Mouse (Mus musculus): Measurements from ENCODE around the gene Usp16.
"Not testable (repeated sequence)": the region's sequence is repeated elsewhere in the genome, so short reads cannot be mapped to it uniquely, and the experiment has no call there.

The Usp16 gene

DNA sequence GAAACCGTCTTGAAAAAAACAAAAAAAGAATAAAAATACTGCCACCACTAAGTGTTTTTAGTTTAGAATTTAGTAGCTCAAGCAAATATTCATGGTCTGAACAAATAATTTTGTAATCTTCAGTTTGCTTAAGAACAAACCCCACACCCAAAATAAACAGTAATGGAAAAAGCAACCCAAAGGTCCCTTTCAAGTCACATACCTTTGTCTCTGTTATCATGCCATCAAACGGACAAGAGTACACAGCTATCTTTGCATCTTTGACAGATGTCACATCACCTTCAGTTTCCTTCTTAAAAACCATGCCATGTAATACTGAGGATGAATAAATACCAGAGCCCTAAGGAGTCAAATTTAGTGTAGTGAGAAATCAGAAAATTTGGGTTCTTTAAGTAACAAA is 34.1 kb downstream of the Usp16 start:
- DNase-seq = no peak

DNA sequence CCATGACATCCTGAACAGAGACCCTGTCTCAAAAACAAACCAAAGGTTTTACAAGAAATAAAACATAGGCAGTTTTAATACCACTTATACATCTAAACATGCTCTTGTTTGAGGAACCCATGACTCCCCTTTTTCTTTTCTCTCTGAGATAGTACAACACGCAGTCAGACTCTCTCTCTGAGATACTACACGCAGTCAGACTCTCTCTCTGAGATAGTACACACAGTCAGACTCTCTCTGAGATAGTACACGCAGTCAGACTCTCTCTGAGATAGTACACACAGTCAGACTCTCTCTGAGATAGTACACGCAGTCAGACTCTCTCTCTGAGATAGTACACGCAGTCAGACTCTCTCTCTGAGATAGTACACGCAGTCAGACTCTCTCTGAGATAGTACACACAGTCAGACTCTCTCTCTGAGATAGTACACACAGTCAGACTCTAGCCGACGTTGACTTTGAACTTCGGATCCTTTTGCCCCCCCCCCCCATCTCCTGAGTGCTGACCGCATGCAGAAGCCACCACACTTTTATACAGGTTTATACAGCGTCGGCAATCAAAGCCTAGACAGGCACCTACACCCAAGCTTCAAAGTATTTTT is 37.8 kb downstream of the Usp16 start:
- not testable (repeated sequence) for DNase-seq

DNA sequence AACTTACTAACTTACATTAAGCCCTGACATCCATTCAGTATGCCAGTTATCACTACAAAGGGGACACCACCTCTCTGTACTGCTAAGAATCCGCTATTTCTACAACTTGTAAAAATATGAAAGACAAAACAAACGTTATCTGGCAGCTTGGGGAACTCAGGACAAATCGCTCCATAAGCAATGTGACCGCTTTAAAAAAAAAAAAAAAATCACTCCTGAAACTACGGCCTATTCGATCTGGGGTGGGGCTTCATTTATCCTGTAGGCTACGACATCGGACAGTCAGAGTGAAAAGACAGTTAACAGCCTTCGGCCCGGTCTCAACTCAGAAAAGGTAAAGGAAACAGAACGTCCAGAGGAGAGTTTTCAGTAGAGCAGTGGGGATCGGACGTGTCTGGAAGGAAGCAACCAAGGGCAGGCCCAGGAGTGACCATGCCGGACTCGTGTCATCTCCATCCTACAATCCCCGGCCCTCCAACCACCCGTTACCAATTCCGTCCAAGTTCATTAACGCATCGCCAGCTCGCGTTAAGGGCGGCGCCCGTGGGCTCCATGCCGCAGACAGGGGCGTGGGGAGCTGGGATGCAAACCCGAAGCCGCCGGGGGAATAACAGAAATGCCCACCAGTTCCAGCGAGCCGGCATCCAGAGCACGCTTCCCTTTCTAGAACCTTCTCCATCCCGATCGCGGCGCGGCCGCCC is 40.6 kb downstream of the Usp16 start:
- DNase-seq = peak in 1 of 2 experiments; percentile 6

DNA sequence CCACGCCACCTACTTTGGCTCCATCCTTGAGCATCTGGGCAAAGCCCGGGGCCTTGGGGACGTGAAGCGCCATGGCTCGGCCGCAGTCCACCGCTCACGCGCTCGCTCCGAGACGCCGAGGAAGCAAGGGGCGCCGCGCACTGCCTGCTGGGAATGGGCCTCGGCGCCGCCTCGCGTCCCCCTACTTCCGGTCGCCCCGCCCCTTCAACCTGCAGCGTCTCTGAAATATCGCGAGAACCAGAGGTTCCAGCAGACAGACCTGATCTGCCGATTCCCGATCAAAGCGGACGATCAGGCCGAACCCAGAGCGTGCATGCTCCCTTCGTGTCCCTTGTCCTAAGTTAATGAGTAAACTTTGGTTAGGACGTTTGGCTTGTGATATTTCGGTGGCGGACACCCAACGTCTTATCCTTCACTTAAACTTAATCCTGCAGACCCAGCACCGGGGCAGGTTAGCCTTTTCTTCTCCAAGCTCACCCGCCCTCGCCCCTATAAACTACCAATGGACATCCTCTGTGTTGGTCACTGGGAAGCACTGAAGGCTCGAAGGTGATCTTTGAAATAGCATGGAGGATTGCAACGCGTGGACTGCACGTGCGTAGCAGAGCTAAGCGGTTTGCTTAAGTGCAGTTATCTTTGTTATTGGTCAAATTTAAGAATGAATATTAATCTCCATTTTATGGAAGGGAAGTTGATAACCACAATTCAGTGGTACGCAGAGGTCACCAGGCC is 41.4 kb downstream of the Usp16 start, which contains the start of gene Cct8:
TSS of gene Cct8 (minus strand) at position 158 of the 732 bp plus-strand sequence.
- peak; percentile 97 to 98 for DNase-seq

DNA sequence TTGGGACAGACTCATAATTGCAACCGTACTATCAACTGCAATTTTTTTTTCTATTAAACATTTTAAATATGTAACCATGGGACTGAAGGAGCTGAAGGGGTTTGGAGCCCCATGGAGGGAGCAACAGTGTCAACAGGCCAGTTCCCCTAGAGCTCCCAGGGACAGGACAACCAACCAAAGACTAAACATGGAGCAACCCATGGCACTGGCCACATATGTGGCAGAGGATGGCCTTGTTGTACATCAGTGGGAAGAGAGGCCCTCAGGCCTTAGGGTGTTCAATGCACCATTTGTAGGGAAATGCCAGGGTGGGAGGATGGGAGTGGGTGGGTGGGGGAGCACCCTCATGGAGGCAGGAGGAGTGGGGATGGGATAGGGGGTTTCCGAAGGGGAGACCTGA is 42.2 kb downstream of the Usp16 start:
- no peak for DNase-seq

DNA sequence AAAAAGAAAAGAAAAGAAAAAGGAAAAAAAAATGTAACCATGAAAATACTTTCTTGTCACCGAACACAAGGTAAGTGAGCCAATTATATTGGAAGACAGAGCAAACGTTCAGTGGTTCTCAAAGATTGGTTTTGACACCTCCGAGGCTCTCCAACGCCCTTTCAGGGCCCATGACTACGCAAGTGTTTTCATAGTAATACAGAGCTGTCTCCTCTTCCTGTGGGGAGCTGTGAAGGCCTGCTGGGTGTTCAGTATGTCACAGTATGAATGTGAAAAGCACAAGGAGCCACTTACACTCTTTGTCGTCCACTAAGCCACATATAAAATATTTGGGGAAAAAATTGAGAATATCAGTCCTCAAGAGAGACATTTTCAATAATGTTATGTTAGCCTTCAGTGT is 42.7 kb downstream of the Usp16 start:
- no peak for DNase-seq

DNA sequence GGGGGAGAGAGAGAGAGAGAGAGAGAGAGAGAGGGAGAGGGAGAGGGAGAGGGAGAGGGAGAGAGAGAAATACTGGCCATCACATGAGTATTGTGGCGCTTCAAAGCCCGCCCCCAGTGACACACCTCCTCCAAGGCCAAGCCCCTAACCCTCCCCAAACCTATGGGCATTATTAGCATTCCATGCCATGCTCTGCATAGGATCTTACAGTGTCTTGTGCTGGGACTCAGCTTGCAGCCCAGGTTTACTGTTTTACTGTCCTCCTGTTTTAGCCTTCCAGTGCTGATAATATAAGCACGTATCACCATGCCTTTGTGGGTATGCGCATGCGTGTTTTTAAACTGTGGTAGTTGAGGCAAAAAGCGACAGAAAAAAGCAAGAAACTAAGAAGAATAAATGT is 45.1 kb downstream of the Usp16 start:
- DNase-seq = no peak

DNA sequence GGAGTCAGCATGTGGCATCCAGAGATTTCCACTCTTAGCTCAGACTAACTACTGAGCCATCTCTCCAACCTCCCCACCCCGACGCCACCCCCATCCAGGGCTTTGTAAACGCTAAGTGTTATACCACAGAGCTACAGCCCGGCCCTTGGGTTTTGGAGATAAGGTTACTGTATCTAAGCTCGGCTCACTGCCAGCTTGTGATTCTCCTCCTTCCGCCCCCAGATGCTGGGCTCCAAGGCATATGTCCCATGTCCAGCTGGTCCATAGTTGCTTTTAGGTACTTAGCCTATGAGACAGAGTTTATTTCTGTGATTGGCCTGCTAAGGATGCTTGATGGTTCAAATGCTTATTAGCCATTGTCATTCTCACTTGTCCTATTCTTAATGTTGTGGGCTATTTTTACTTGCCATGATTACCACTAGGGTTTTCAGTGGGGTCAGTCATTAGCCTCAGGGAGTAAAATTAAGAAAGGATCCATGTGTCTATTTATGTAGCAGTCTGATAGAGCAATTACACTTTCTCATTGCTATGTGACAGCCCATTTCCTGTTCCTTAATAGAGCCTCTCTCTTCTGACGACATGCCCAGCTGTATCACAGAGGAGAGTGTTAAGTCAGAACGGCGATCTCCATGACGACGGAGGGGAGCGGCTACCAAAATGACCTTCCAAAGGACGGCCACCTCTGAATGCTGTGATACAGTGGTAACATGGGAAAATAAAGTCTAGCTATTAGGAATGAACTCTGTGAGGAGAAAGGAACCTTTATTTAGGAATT is 47.0 kb downstream of the Usp16 start:
- DNase-seq = no peak

DNA sequence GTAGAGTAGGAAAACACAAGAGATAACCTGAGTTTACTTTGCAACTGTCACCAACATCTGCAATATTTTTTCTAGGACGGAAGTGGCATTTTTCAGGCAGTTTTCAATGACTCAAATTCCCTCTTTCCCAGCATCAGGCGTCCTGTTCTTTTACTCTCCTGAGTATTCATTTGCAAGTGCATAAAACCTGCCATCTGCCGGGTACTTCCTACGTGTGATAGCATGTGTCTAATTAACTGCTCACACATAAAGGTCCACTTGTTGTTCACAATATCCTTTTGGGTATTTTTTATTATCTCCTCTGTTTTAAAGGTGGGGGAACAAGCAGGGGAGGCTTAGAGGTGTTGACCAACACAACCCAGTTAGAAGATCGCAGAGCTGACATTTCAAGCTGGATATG is 57.2 kb downstream of the Usp16 start:
- no peak for DNase-seq

DNA sequence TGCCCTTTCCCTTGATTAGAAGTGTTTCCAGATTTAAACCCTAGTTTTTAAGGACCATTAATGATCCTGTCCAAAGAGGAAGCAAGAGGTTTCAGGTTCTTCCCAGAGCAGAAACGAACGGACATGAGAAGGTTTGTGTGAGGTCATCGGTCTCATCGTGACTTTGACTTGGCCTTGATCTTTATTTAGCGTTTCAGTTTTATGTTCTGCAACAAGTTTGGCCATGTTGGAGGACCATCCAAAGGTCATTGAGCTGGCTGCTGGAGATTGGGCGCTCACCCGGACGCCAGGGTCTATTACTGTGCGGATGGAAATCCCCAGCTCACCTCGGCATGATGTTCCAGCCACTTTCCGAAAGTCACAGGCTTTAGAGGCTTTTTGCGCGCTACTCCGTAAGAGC is 57.8 kb downstream of the Usp16 start:
- DNase-seq = no peak

DNA sequence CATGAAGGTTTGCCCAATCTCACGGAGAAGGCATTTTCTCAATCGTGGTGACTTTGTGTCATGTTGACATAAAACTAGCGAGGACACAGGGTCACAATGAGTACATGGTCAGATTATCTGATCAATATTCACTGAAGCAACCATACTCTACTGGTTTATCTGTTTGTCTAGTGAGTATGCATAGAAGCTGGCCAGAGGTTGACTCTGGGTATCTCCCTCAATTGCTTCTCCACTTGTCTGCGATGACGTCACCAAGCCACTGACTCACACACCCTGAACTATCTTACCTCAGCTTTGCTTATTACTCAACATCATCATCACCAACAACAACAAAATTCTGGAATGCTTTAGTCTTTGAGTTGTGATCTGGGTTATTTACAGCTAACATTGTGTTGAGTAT is 69.7 kb downstream of the Usp16 start:
- no peak for DNase-seq

DNA sequence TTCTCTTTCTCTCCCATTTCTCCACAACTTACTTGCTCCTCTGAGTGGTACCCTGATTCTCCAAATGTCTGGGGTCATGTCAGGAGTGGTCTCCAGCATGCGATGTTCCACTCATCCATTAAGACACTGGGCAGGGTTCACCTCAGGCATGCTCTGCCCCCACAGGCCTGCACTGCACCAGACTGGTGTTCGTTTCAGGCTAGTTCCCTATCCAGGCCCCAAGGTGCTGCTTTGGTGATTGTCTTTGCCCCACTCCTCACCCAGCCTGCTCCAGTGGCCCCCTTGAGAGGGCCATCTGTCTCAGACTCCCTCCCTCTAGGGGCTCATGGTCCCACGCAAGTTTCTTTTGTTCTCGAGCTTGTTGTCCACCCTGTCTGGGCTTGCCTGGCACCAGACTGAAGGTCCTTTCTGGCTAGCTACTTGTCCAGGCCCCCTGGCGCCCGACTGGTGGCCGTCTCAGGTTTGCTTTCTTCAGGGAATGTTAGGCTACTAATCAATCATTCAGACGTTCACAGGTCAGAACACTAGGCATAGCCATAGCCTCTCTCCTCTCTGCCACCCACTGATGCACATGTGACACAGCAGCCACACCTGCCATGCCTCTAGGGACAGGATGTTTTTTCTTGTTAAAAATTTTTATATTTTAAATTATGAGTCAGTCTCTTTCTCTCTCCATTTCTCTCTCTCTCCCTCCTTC is 73.2 kb downstream of the Usp16 start:
- DNase-seq = no peak

DNA sequence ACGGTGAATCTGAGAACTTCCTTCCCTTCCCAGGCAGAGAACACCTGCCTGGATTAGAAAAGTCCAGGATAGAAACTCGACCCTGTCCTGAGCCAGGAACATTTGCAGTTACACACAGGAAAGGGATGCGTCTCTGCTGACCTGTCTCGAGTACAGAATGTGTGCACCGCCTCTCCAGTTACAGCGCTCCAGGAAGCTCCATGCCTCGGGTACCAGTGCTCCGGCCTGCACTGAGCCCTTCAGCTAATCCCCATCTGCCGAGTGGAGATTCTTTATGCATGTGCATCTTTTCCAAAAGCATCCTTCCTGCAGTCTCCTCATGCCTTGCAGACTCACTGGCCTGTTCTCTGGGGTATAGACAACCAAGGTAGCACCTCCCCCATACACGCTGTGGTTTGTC is 74.3 kb downstream of the Usp16 start:
- no peak for DNase-seq

Data from lung, adult 18-20 months (tissue).